Mouse (Mus musculus): ENCODE results near the gene Fev. TPM values are rescaled to one million over a fixed set of nuclear protein-coding genes. Genes with fewer than 3 reads are reported as not detected.

Gene Fev
- polyA plus RNA-seq, 1 experiment from 2014 or later = 0.53 TPM

GRCm38 (mm10) chr1:74893134-74893855 lies 8.1 kb upstream of the Fev start, which contains the start of gene Cryba2:
TSS of gene Cryba2 (minus strand) at chr1:74893143.
- Histone ChIP-seq H3K9me3 (replicated peaks) (no peaks in the 10 kb centered on the region), H3K4me2 (peak within 1 kb of the TSS; percentile 22), H3K4me1 (peaks cover 10% of the 10 kb centered on the region), H3K9ac (no peak within 1 kb of the TSS), H3K27ac (no peak within 1 kb of the TSS), H3K4me3 (replicated peaks) (peak within 1 kb of the TSS; percentile 13; the same call in 1 of the 2 replicates), H3K36me3 (no peaks in the 10 kb centered on the region), H3K27me3 (peaks cover 97% of the 10 kb centered on the region)
- no peak for ATAC-seq (replicated peaks; ENCODE audit: low FRiP score)
- WGBS = 3% methylated on average over 25 of the region's 25 CpGs

DNA sequence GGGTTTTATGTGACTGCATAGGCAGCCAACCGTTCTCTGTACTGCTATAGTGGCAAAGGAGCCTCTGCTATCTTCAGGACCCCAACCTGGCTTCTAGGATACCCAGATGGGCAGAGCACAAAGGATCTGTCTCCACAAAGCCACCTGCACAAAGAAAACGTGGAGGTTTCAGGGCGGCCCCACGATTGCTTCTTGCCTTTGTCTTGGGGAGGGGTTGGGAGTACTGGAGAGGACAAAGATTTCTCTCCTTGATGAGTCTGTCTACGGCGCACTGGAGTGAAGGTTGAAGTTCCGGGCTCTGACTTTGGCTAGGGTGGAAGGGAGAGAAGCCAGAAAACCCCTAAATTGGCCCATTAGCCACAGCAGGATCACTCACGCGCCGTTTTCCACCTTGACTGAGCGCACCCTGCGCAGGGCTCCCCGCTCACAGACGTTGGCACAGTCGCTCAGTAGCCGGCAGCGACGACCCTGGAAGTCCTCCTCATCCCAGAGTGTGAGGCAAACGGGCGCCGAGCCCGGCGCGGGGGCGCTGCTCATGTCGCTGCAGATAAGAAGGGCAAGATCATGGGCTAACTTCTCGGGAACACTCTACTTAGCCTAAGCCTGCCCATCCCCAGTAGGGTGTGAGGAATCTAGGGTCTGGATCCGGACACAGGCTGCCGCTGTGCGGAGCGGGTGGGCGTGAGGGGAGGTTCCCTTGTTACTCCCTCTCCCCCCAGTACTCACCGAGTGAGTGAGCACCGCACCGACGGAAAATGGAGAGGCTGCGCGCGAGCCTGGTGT lies 7.3 kb upstream of the Fev start:
- Histone ChIP-seq H3K27ac (no peak overlapping the region), H3K4me2 (peak overlapping the region; percentile 22)
- no peak for ATAC-seq (replicated peaks; ENCODE audit: low FRiP score)

GRCm38 (mm10) chr1:74891513-74891912 lies 6.3 kb upstream of the Fev start:
- Histone ChIP-seq H3K9ac (no peak overlapping the region), H3K27me3 (peaks cover 96% of the 10 kb centered on the region), H3K4me2 (no peak overlapping the region), H3K4me1 (peaks cover 10% of the 10 kb centered on the region), H3K4me3 (replicated peaks) (no peak overlapping the region), H3K36me3 (no peaks in the 10 kb centered on the region), H3K27ac (no peak overlapping the region), H3K9me3 (replicated peaks) (no peaks in the 10 kb centered on the region)
- no peak for ATAC-seq (replicated peaks; ENCODE audit: low FRiP score)
- WGBS = 0% methylated on average over 8 of the region's 8 CpGs

More for the DNA sequence above, 7.3 kb upstream of the Fev start:
- H3K4me1 ChIP-seq = peaks cover 10% of the 10 kb centered on the region
- H3K4me3 ChIP-seq (replicated peaks) = peak overlapping the region; percentile 13; the same call in 1 of the 2 replicates
- under 1% methylated on average over 39 of the region's 39 CpGs for WGBS
- no peaks in the 10 kb centered on the region for H3K36me3 ChIP-seq
- H3K9me3 ChIP-seq (replicated peaks) = no peaks in the 10 kb centered on the region
- H3K9ac ChIP-seq = no peak overlapping the region
- H3K27me3 ChIP-seq = peaks cover 96% of the 10 kb centered on the region

- no peak overlapping the region for H3K27ac ChIP-seq
- peaks cover 94% of the 10 kb centered on the region for H3K27me3 ChIP-seq
- H3K4me3 ChIP-seq (replicated peaks) = peak overlapping the region; percentile 39
- 0 out of 2 replicates have a peak overlapping the region, but pooled peaks have one; percentile 21 for H3K9ac ChIP-seq
- WGBS = under 1% methylated on average over 57 of the region's 57 CpGs
- H3K9me3 ChIP-seq (replicated peaks) = no peaks in the 10 kb centered on the region
- H3K4me1 ChIP-seq = peaks cover 33% of the 10 kb centered on the region
- H3K36me3 ChIP-seq = no peaks in the 10 kb centered on the region
- ATAC-seq (replicated peaks; ENCODE audit: low FRiP score) = no peak
- H3K4me2 ChIP-seq = peak overlapping the region; percentile 67
Observed at GRCm38 (mm10) chr1:74884196-74885141, 750 bp downstream of the Fev start.

DNA sequence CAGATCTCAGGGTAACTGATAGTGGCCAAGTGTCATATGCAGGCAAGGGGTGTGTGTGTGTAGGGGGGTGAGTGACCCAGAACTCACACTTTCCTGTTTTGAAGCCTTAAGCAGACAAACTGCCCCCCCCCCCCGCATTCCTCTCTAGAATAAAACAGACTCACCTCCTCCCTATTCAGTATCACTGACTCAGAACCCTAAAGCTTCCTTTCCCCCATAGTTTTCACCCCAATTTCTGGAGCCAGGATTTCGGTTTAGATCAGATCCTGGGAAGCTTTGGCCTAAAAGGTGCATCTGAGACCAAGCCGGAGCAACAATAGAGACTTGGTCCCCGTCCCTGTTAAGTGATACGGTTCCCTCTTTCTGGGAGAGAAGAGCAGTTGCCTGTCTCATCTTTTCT lies 1.8 kb downstream of the Fev start:
- Histone ChIP-seq H3K27me3 (peaks cover 97% of the 10 kb centered on the region), H3K4me2 (no peak overlapping the region), H3K9ac (no peak overlapping the region), H3K27ac (no peak overlapping the region), H3K4me3 (replicated peaks) (no peak overlapping the region), H3K36me3 (no peaks in the 10 kb centered on the region), H3K9me3 (replicated peaks) (no peaks in the 10 kb centered on the region), H3K4me1 (peaks cover 33% of the 10 kb centered on the region)
- no peak for ATAC-seq (replicated peaks; ENCODE audit: low FRiP score)
- 7% methylated on average over 5 of the region's 5 CpGs for WGBS

DNA sequence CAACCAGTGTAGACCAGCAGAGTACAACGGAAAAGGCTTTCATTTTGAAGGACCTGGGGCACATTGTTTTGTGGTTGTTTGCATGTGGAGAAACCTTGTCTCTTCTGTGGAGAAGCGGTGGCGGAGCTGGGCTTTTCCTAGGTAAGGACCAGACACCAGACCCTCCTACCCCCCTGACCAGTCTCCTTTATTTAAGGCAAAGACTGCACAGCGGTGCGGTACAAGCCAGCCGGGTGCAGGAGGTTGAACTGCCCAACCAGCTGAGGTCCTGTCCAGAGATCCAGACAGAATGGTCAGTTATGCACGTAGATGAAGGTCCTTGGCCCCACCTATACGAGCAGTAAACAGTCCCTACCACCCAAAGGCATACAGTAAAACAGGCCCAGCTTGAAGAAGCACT lies 2.4 kb downstream of the Fev start:
- peaks cover 97% of the 10 kb centered on the region for H3K27me3 ChIP-seq
- H3K4me2 ChIP-seq = peak overlapping the region; percentile 63
- H3K4me1 ChIP-seq = peaks cover 33% of the 10 kb centered on the region
- 3% methylated on average over 8 of the region's 8 CpGs for WGBS
- H3K9ac ChIP-seq = no peak overlapping the region
- no peak for ATAC-seq (replicated peaks; ENCODE audit: low FRiP score)
- H3K4me3 ChIP-seq (replicated peaks) = peak overlapping the region; percentile 41
- no peak overlapping the region for H3K27ac ChIP-seq
- no peaks in the 10 kb centered on the region for H3K36me3 ChIP-seq
- H3K9me3 ChIP-seq (replicated peaks) = no peaks in the 10 kb centered on the region

- WGBS = under 1% methylated on average over 73 of the region's 74 CpGs
- H3K9ac ChIP-seq = 0 out of 2 replicates have a peak overlapping the region, but pooled peaks have one; percentile 8
- no peak overlapping the region for H3K27ac ChIP-seq
Observed at GRCm38 (mm10) chr1:74882055-74882734, 3.0 kb downstream of the Fev start.

GRCm38 (mm10) chr1:74880785-74881360 lies 4.3 kb downstream of the Fev start:
- H3K27me3 ChIP-seq = peaks cover 89% of the 10 kb centered on the region
- H3K4me1 ChIP-seq = peaks cover 32% of the 10 kb centered on the region
- no peak overlapping the region for H3K27ac ChIP-seq
- H3K4me3 ChIP-seq (replicated peaks) = peak overlapping the region; percentile 12; the same call in 1 of the 2 replicates
- 2% methylated on average over 18 of the region's 18 CpGs for WGBS
- H3K4me2 ChIP-seq = peak overlapping the region; percentile 31; the same call in 1 of the 2 replicates
- ATAC-seq (replicated peaks; ENCODE audit: low FRiP score) = no peak
- H3K9me3 ChIP-seq (replicated peaks) = no peaks in the 10 kb centered on the region
- H3K36me3 ChIP-seq = no peaks in the 10 kb centered on the region
- no peak overlapping the region for H3K9ac ChIP-seq

More at GRCm38 (mm10) chr1:74882055-74882734, 3.0 kb downstream of the Fev start:
- ATAC-seq (replicated peaks; ENCODE audit: low FRiP score) = no peak
- Histone ChIP-seq H3K4me1 (peaks cover 33% of the 10 kb centered on the region), H3K4me2 (peak overlapping the region; percentile 63), H3K4me3 (replicated peaks) (peak overlapping the region; percentile 41), H3K27me3 (peaks cover 94% of the 10 kb centered on the region), H3K36me3 (no peaks in the 10 kb centered on the region), H3K9me3 (replicated peaks) (no peaks in the 10 kb centered on the region)

DNA sequence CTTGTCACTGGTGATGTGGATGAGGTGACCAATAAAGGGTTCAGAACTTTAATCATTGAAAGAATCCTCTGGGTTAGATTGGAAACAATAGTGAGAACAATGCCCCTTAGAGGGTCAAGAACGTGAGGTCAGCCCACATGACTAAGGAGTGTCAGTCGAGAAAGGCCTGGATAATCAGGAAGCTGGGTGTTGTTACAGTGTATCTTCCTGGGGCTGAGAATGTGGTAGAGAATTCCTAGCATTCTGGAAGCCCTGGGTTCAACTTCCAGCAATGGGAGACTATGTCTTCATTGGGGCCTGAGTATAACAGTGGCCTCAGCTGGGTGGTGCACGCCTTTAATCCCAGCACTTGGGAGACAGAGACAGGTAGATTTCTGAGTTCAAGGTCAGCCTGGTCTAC lies 8.0 kb downstream of the Fev start:
- Histone ChIP-seq H3K27me3 (peaks cover 69% of the 10 kb centered on the region), H3K27ac (no peak overlapping the region), H3K9ac (no peak overlapping the region), H3K4me2 (no peak overlapping the region), H3K4me3 (replicated peaks) (no peak overlapping the region), H3K4me1 (peaks cover 5% of the 10 kb centered on the region), H3K9me3 (replicated peaks) (no peaks in the 10 kb centered on the region), H3K36me3 (no peaks in the 10 kb centered on the region)
- WGBS = 58% methylated on average over 3 of the region's 3 CpGs
- no peak for ATAC-seq (replicated peaks; ENCODE audit: low FRiP score)

DNA sequence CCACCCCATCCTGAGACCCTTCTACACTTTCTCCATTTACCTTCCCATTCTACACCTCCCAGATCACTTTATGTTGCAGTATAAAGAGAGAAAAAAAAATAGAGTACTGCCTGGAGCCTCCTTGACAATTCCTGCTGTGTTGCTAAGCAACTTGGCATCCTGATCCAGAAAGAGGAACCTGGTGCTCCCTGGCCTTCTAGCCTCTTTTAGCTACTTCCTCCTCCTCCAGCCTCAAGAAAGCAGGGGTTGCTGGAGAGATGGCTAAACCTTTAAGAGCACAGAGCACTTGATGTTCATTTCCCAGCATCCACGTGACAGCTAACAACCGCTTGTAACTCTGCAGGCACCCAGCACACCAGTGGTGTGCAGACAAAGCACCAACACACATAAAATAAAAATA lies 13.0 kb downstream of the Fev start:
- peaks cover 42% of the 10 kb centered on the region for H3K27me3 ChIP-seq
- H3K4me1 ChIP-seq = no peaks in the 10 kb centered on the region
- 54% methylated on average over 2 of the region's 2 CpGs for WGBS
- H3K27ac ChIP-seq = no peak overlapping the region
- no peak for ATAC-seq (replicated peaks; ENCODE audit: low FRiP score)
- no peaks in the 10 kb centered on the region for H3K36me3 ChIP-seq
- no peak overlapping the region for H3K4me3 ChIP-seq (replicated peaks)
- H3K9me3 ChIP-seq (replicated peaks) = no peaks in the 10 kb centered on the region
- H3K4me2 ChIP-seq = no peak overlapping the region
- H3K9ac ChIP-seq = no peak overlapping the region

- no peaks in the 10 kb centered on the region for H3K9me3 ChIP-seq (replicated peaks)
- H3K4me2 ChIP-seq = no peak overlapping the region
- no peak for ATAC-seq (replicated peaks; ENCODE audit: low FRiP score)
- H3K9ac ChIP-seq = no peak overlapping the region
- no peak overlapping the region for H3K27ac ChIP-seq
- peaks cover 17% of the 10 kb centered on the region for H3K4me1 ChIP-seq
- H3K27me3 ChIP-seq = peaks cover 64% of the 10 kb centered on the region
- H3K4me3 ChIP-seq (replicated peaks) = no peak overlapping the region
- no peaks in the 10 kb centered on the region for H3K36me3 ChIP-seq
Observed at GRCm38 (mm10) chr1:74861783-74862182, 23.4 kb downstream of the Fev start.

All from kidney, embryonic 15.5 days (tissue).